Mouse (Mus musculus) ES-E14 (cell line): Measurements from ENCODE around the gene Fcer1g.

Experiments
- CHD2 ChIP-seq: IDR thresholded peaks from 2 replicates; pipeline ENCODE4 v1.6.1; 2014; ENCODE audit warnings: mild to moderate bottlenecking, low read depth, low read length, inconsistent platforms
- HCFC1 ChIP-seq: IDR thresholded peaks from 2 replicates; pipeline ENCODE4 v1.6.1; 2012; ENCODE audit warnings: low read length, inconsistent platforms, borderline replicate concordance; ENCODE audit not compliant: insufficient read depth
- MAFK ChIP-seq: IDR thresholded peaks from 2 replicates; pipeline ENCODE4 v1.6.1; 2014; ENCODE audit warnings: mild to moderate bottlenecking, low read depth, low read length, inconsistent platforms; ENCODE audit not compliant: insufficient read depth
- ZNF384 ChIP-seq: IDR thresholded peaks from 2 replicates; pipeline ENCODE4 v1.6.1; 2012; ENCODE audit warnings: low read depth, low read length, inconsistent platforms

DNA sequence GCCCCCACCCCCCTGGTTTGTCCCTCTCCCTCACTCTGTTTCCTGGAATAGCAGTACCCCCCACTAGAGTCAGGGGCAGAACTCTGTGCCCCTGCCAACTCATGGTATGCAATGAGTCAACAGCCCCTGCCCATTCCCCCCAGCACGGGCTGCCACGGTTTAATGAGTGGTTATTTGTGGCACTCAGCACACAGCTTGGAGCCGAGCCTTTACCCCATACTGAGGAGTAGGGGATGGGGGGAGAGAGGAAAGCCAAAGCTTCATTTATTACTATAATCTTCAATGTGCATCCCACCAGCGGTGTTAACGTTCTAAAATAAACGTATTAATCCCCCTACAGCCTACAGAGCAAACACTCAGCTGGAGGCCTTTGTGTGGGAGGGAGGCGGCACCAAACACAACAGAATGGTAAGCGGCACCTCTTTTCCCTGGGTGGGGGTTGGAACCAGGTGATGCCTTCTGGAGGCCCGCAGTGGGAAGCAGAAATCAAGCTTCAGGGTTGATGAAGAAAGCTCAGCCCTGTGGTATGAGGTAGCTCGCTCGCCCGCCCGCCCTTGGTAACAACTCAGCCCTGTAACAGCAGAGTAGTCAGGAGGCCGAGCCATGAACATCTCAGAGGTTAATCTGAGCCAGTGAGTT, 44.6 kb downstream of the Fcer1g start:
- TF ChIP-seq MAFK, result no peak
- TF ChIP-seq ZNF384, result no peak
- no peak for TF ChIP-seq CHD2
- no peak for TF ChIP-seq HCFC1
